Mouse (Mus musculus): ENCODE results near the gene Fcho2. TPM values are rescaled to one million over a fixed set of nuclear protein-coding genes. Genes with fewer than 3 reads are reported as not detected.

Gene Fcho2
- total and polyA plus RNA-seq, 3 experiments: 2.2 to 5.8 TPM; not detected in 1

- TF ChIP-seq BHLHE40 (IDR thresholded peaks at IDR 0.05; ENCODE audit: borderline replicate concordance, low read depth, low read length) (peak; percentile 93), ETS1 (IDR thresholded peaks at IDR 0.05; ENCODE audit: low read depth, low read length) (peak; percentile 81), HCFC1 (IDR thresholded peaks at IDR 0.05; ENCODE audit: low read depth, low read length) (no peak)
These were observed 46.9 kb downstream of the Fcho2 start (continued) for GRCm38 (mm10) chr13:98768329-98768728.

GRCm38 (mm10) chr13:98761771-98762170 lies 53.5 kb downstream of the Fcho2 start:
- Histone ChIP-seq H3K36me3 (ENCODE audit: control insufficient read depth in 1 of 2, insufficient read depth in 2 of 2, low read length in 2 of 2) (peaks cover 0 to 2% of the 10 kb centered on the region in 2 experiments; a peak in 3 of 4 replicates), H3K9ac (ENCODE audit: control insufficient read depth, low read depth, low read length, poor library complexity, severe bottlenecking) (no peak overlapping the region), H3K27me3 (ENCODE audit: control insufficient read depth in 1 of 2, insufficient read depth in 2 of 2, low read length in 2 of 2) (no peaks in the 10 kb centered on the region), H3K4me3 (ENCODE audit: control insufficient read depth in 1 of 2, insufficient read depth in 1 of 2, low read depth in 2 of 2, low read length in 2 of 2) (no peak overlapping the region), H3K4me1 (ENCODE audit: control insufficient read depth in 1 of 2, insufficient read depth in 2 of 2, low read length in 2 of 2) (peaks cover 1 to 3% of the 10 kb centered on the region in 2 experiments; a peak in 1 of 4 replicates), H3K27ac (ENCODE audit: control insufficient read depth, low read depth, low read length) (no peak overlapping the region), H3K79me2 (ENCODE audit: control insufficient read depth, insufficient read depth, low read length, poor library complexity) (no peaks in the 10 kb centered on the region; the same call in 1 of the 2 replicates), H3K9me3 (replicated peaks; ENCODE audit: insufficient read depth, low read length) (no peaks in the 10 kb centered on the region)
- DNase-seq (ENCODE audit: low read depth, low spot score): no peak
- TF ChIP-seq ZMIZ1 (IDR thresholded peaks at IDR 0.05; ENCODE audit: low read depth, low read length) (no peak), ELF1 (IDR thresholded peaks at IDR 0.05; ENCODE audit: low read depth, low read length) (no peak), POLR2AphosphoS2 (IDR thresholded peaks at IDR 0.05; ENCODE audit: low read length) (no peak), ZC3H11A (IDR thresholded peaks at IDR 0.05; ENCODE audit: low read depth, low read length) (no peak), MYC (IDR thresholded peaks at IDR 0.05; ENCODE audit: low read depth, low read length) (no peak), BHLHE40 (IDR thresholded peaks at IDR 0.05; ENCODE audit: borderline replicate concordance, low read depth, low read length) (no peak), CTCF (IDR thresholded peaks at IDR 0.05 in 2 of 3, conservative IDR thresholded peaks at IDR 0.05 in 1 of 3; ENCODE audit: control insufficient read depth in 1 of 3, insufficient read depth in 1 of 3, low read depth in 2 of 3, low read length in 3 of 3, poor library complexity in 1 of 3, severe bottlenecking in 1 of 3) (no peak), JUND (IDR thresholded peaks at IDR 0.05; ENCODE audit: low read depth, low read length) (no peak), CHD2 (IDR thresholded peaks at IDR 0.05; ENCODE audit: low read length) (no peak), KAT2A (conservative IDR thresholded peaks at IDR 0.05; ENCODE audit: low read depth, low read length) (no peak), USF1 (IDR thresholded peaks at IDR 0.05; ENCODE audit: low read depth, low read length) (no peak), USF2 (IDR thresholded peaks at IDR 0.05; ENCODE audit: borderline replicate concordance in 1 of 2, insufficient read depth in 1 of 2, low read depth in 1 of 2, low read length in 2 of 2) (no peak), NELFE (IDR thresholded peaks at IDR 0.05; ENCODE audit: low read depth, low read length) (no peak), ZKSCAN1 (IDR thresholded peaks at IDR 0.05; ENCODE audit: low read depth, low read length) (no peak), HCFC1 (IDR thresholded peaks at IDR 0.05; ENCODE audit: low read depth, low read length) (no peak), GATA1 (IDR thresholded peaks at IDR 0.05; ENCODE audit: low read depth, low read length) (no peak), SMC3 (IDR thresholded peaks at IDR 0.05; ENCODE audit: low read depth, low read length) (no peak), POLR2AphosphoS5 (IDR thresholded peaks at IDR 0.05; ENCODE audit: borderline replicate concordance, low read depth, low read length) (no peak), RAD21 (IDR thresholded peaks at IDR 0.05; ENCODE audit: low read depth, low read length) (no peak)
